Mouse (Mus musculus): ENCODE results near the gene Stat6.

DNA sequence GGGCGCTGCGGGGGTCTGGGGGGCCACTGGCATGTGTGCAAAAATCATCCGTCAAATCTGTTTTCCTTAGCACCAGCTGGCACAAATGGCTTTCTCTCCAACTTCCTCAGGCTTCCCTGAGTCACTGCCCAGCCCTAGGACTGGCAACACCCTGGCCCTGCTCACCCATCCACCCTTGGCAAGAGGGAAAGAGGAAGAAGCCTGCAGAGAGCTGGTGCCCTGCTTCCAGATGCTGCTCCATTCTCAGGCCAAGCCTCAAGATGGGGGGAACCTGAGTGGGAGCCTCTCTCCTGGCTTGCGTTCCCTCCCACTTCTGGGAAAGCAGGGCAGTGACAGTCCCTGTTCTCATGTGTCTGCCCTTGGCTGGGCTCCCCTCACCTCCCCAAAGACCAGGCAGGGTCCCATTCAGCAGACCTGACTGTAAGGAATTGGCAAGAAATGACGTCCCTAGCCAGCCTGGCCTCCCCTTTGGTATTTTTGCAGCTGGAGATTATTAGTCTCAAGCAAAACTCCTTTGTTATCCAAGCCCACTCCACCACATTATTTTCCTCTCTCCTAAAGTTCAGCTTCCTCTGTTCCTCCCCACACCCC lies 45.4 kb upstream of the Stat6 start:
- TF ChIP-seq GATA1 (IDR thresholded peaks at IDR 0.05; ENCODE audit: borderline replicate concordance, low read length) = no peak
- no peak for TF ChIP-seq FLI1 (IDR thresholded peaks at IDR 0.05; ENCODE audit: low read length)

All from megakaryocyte, embryonic 14.5 days (primary cell).